ENCODE assay signal across 9 mouse cellular contexts in the genomic region with DNA sequence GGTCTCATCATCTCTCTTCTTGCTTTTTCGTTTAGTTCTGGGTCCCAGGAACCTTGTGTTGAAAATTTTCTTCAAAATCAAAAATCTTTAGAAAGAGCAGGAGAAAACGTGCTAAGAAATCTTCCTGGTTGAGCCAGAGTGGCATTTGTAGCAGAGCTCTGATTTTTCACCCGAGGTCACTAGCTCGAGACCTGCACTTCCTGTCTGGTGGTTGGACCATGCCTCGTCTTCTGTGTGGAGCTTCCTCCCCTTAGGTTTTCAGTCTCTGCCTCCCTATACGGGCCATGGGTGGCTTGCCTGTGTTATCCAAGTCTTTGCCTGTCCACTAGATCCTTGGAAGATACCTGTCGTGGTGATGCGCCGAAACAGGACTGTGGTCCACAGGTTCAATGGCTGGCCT. TPM values are rescaled to one million over a fixed set of nuclear protein-coding genes. Genes with fewer than 3 reads are reported as not detected.
A peak's percentile ranks its signal among the peaks of the same experiment; 100 is the strongest.
DNase-seq lines count a peak whose midpoint lies in the region; ATAC-seq and TF ChIP-seq lines count a peak whose summit lies in the region.
"Had no signal": no experiment of that assay in that cellular context is flagged by ENCODE, and none has a peak within 500 bp of the region (broad histone marks: within the 10 kb centered on the region; RNA-seq: fewer than 3 reads in every experiment).

No protein-coding gene starts in this region.

- ATAC-seq in heart, embryonic 15.5 days (replicated peaks; ENCODE audit: insufficient number of reproducible peaks, insufficient read depth, low FRiP score, low read depth), result no peak
- no peak for ATAC-seq in intestine, embryonic 16.5 days
- ATAC-seq in neural tube, embryonic 14.5 days (ENCODE audit: low read depth), result no peak
- no peak for ATAC-seq in megakaryocyte progenitor cell, adult 5-6 weeks (replicated peaks; ENCODE audit: poor library complexity)

- H3K4me3 ChIP-seq in left cerebral cortex, adult 2 months, result peak overlapping the region; percentile 65
- H3K4me3 ChIP-seq in heart, embryonic 15.5 days, result peak overlapping the region; percentile 95; the same call in 1 of the 2 replicates
- H3K4me3 ChIP-seq in intestine, embryonic 16.5 days (ENCODE audit: low read length), result no peak overlapping the region
- no peak overlapping the region for H3K4me3 ChIP-seq in neural tube, embryonic 14.5 days (ENCODE audit: low read depth, low read length)

- H3K27me3 ChIP-seq in heart, embryonic 15.5 days, result no peaks in the 10 kb centered on the region
- H3K27me3 ChIP-seq in intestine, embryonic 16.5 days (replicated peaks; ENCODE audit: control insufficient read depth, insufficient read depth, low read length), result no peaks in the 10 kb centered on the region
- H3K27me3 ChIP-seq in neural tube, embryonic 14.5 days (ENCODE audit: control insufficient read depth, insufficient read depth, low read length), result no peaks in the 10 kb centered on the region

- peak overlapping the region; percentile 94; the same call in 1 of the 2 replicates for H3K9ac ChIP-seq in heart, embryonic 15.5 days
- H3K9ac ChIP-seq in intestine, embryonic 16.5 days (ENCODE audit: low read depth, low read length), result no peak overlapping the region
- H3K9ac ChIP-seq in neural tube, embryonic 14.5 days (replicated peaks; ENCODE audit: low read depth, low read length), result no peak overlapping the region

- peaks cover 59% of the 10 kb centered on the region for H3K4me1 ChIP-seq in heart, embryonic 15.5 days (replicated peaks)
- peaks cover 38% of the 10 kb centered on the region for H3K4me1 ChIP-seq in intestine, embryonic 16.5 days (ENCODE audit: control insufficient read depth, insufficient read depth, low read length)
- peaks cover 22% of the 10 kb centered on the region for H3K4me1 ChIP-seq in neural tube, embryonic 14.5 days (ENCODE audit: control insufficient read depth, insufficient read depth, low read length)

- peak overlapping the region; percentile 87 for H3K4me2 ChIP-seq in heart, embryonic 15.5 days
- H3K4me2 ChIP-seq in intestine, embryonic 16.5 days (ENCODE audit: low read depth, low read length), result peak overlapping the region; percentile 67; the same call in 1 of the 2 replicates
- 0 out of 2 replicates have a peak overlapping the region, but pooled peaks have one; percentile 90 for H3K4me2 ChIP-seq in neural tube, embryonic 14.5 days (ENCODE audit: low read depth, low read length)

- intact Hi-C loops in left cerebral cortex, adult 2 months (cut with DNase I), result no loop called here

- WGBS in heart, embryonic 15.5 days, result 67% methylated on average over 9 of the region's 9 CpGs
- 68% methylated on average over 9 of the region's 9 CpGs for WGBS in intestine, embryonic 16.5 days
- 82% methylated on average over 9 of the region's 9 CpGs for WGBS in neural tube, embryonic 14.5 days

- H3K36me3 ChIP-seq in heart, embryonic 15.5 days, result no peaks in the 10 kb centered on the region; the same call in 1 of the 2 replicates
- H3K36me3 ChIP-seq in intestine, embryonic 16.5 days (ENCODE audit: control insufficient read depth, insufficient read depth, low read length), result no peaks in the 10 kb centered on the region
- no peaks in the 10 kb centered on the region for H3K36me3 ChIP-seq in neural tube, embryonic 14.5 days (ENCODE audit: control insufficient read depth, insufficient read depth, low read length)

- no peaks in the 10 kb centered on the region for H3K9me3 ChIP-seq in heart, embryonic 15.5 days (replicated peaks)
- no peaks in the 10 kb centered on the region for H3K9me3 ChIP-seq in intestine, embryonic 16.5 days (ENCODE audit: control insufficient read depth, low read length)
- no peaks in the 10 kb centered on the region for H3K9me3 ChIP-seq in neural tube, embryonic 14.5 days (ENCODE audit: control insufficient read depth, low read length)

- no peak for DNase-seq in left cerebral cortex, adult 2 months (ENCODE audit: extremely low spot score in 1 of 2, low spot score in 2 of 2)
- no peak for DNase-seq in left cerebral cortex, adult 18-20 months (ENCODE audit: low spot score in 2 of 2)
- no peak for DNase-seq in right cerebral cortex, postnatal 25 days
- DNase-seq: cerebellum, postnatal 10 days; gastrocnemius, postnatal 36 days had no signal

- no peak for TF ChIP-seq CTCF in left cerebral cortex, adult 2 months (IDR thresholded peaks at IDR 0.05)

- no peak overlapping the region for H3K27ac ChIP-seq in left cerebral cortex, adult 2 months
- 0 out of 2 replicates have a peak overlapping the region, but pooled peaks have one; percentile 0 for H3K27ac ChIP-seq in heart, embryonic 15.5 days
- no peak overlapping the region for H3K27ac ChIP-seq in intestine, embryonic 16.5 days (ENCODE audit: low read length)
- no peak overlapping the region for H3K27ac ChIP-seq in neural tube, embryonic 14.5 days (ENCODE audit: low read depth, low read length)

RNA-seq across cellular contexts. Expression of a gene that starts 2.1 kb away (rescaled TPM):
- total RNA-seq in left cerebral cortex, adult 2 months (2021), result 10 to 100 TPM; 28.4 to 29.2 TPM
- 10 to 100 TPM; 26.7 to 29.4 TPM for total RNA-seq in left cerebral cortex, adult 18-20 months (2021)
- polyA plus RNA-seq in heart, embryonic 15.5 days (2015; fragmentation: Nextera tagmentation; extraction: Ambion mirVana), result 5.0 and 6.7 TPM in 2 replicates
- 3.3 and 3.4 TPM in 2 replicates for polyA plus RNA-seq in intestine, embryonic 16.5 days (2015; fragmentation: Nextera tagmentation; extraction: Ambion mirVana)
- polyA plus RNA-seq in neural tube, embryonic 14.5 days (2014; fragmentation: Nextera tagmentation; extraction: Ambion mirVana), result 8.8 and 9.8 TPM in 2 replicates
- total RNA-seq in megakaryocyte progenitor cell, adult 5-6 weeks (2015), result 9.9 and 10.3 TPM in 2 replicates
- total RNA-seq in megakaryocyte progenitor cell, adult 5-6 weeks (2017), result 3.0 and 3.5 TPM in 2 replicates

RNA-seq across cellular contexts. Expression of a gene that starts 20.4 kb away (rescaled TPM):
- total RNA-seq in left cerebral cortex, adult 2 months (2021), result 100 to 1,000 TPM; 111 to 128 TPM
- 100 to 1,000 TPM; 120 to 139 TPM for total RNA-seq in left cerebral cortex, adult 18-20 months (2021)
- 8.4 and 12.2 TPM in 2 replicates for polyA plus RNA-seq in heart, embryonic 15.5 days (2015; fragmentation: Nextera tagmentation; extraction: Ambion mirVana)
- 8.9 and 9.5 TPM in 2 replicates for polyA plus RNA-seq in intestine, embryonic 16.5 days (2015; fragmentation: Nextera tagmentation; extraction: Ambion mirVana)
- 44.3 and 45.4 TPM in 2 replicates for polyA plus RNA-seq in neural tube, embryonic 14.5 days (2014; fragmentation: Nextera tagmentation; extraction: Ambion mirVana)
- total RNA-seq in megakaryocyte progenitor cell, adult 5-6 weeks (2015), result 7.0 and 10.0 TPM in 2 replicates
- total RNA-seq in megakaryocyte progenitor cell, adult 5-6 weeks (2017), result 12.4 and 13.9 TPM in 2 replicates

RNA-seq across cellular contexts. Expression of a gene that starts 34.1 kb away (rescaled TPM):
- under 1 TPM; 0.47 to 0.75 TPM for total RNA-seq in left cerebral cortex, adult 2 months (2021)
- total RNA-seq in left cerebral cortex, adult 18-20 months (2021), result under 1 TPM; 0.91 to 0.95 TPM
- polyA plus RNA-seq in heart, embryonic 15.5 days (2015; fragmentation: Nextera tagmentation; extraction: Ambion mirVana), result 2.8 and 4.3 TPM in 2 replicates
- polyA plus RNA-seq in intestine, embryonic 16.5 days (2015; fragmentation: Nextera tagmentation; extraction: Ambion mirVana), result 2.1 TPM in 2 replicates
- 0.72 and 2.7 TPM in 2 replicates for polyA plus RNA-seq in neural tube, embryonic 14.5 days (2014; fragmentation: Nextera tagmentation; extraction: Ambion mirVana)
- 0.05 TPM in 1 of 2 replicates, not detected in the other for total RNA-seq in megakaryocyte progenitor cell, adult 5-6 weeks (2015)
- total RNA-seq in megakaryocyte progenitor cell, adult 5-6 weeks (2017), result not detected in 2 replicates

RNA-seq across cellular contexts. Expression of a gene that starts 52.5 kb away (rescaled TPM):
- 100 to 1,000 TPM; 171 to 192 TPM for total RNA-seq in left cerebral cortex, adult 2 months (2021)
- total RNA-seq in left cerebral cortex, adult 18-20 months (2021), result 100 to 1,000 TPM; 205 to 206 TPM
- polyA plus RNA-seq in heart, embryonic 15.5 days (2015; fragmentation: Nextera tagmentation; extraction: Ambion mirVana), result 48.3 and 49.5 TPM in 2 replicates
- polyA plus RNA-seq in intestine, embryonic 16.5 days (2015; fragmentation: Nextera tagmentation; extraction: Ambion mirVana), result 60.6 and 60.8 TPM in 2 replicates
- 172 and 177 TPM in 2 replicates for polyA plus RNA-seq in neural tube, embryonic 14.5 days (2014; fragmentation: Nextera tagmentation; extraction: Ambion mirVana)
- total RNA-seq in megakaryocyte progenitor cell, adult 5-6 weeks (2015), result 23.2 and 23.3 TPM in 2 replicates
- 12.3 and 19.7 TPM in 2 replicates for total RNA-seq in megakaryocyte progenitor cell, adult 5-6 weeks (2017)

Comparison
In these comparisons a context has a peak if more than half of its experiments do, and no peak if none do; other contexts are left out.
1. H3K4me3 ChIP-seq: peak in left cerebral cortex, adult 2 months (single experiment) and heart, embryonic 15.5 days (single experiment); none in intestine, embryonic 16.5 days (single experiment) and neural tube, embryonic 14.5 days (single experiment).
2. RNA of a gene that starts 20.4 kb away (total RNA-seq): 120 to 139 TPM in left cerebral cortex, adult 18-20 months and 111 to 128 TPM in left cerebral cortex, adult 2 months; 7.0 to 13.9 TPM in megakaryocyte progenitor cell, adult 5-6 weeks; every median in the first group is over 4 times any median in the second.
3. Peak in every context shown above with its lines, with median percentiles within 50 percentile points of each other: H3K4me2 ChIP-seq.